Mouse (Mus musculus): ENCODE results near the gene Rwdd1. TPM values are rescaled to one million over a fixed set of nuclear protein-coding genes. Genes with fewer than 3 reads are reported as not detected.

The Rwdd1 gene
- total and polyA plus RNA-seq, 2 experiments: 25.0 to 37.5 TPM

DNA sequence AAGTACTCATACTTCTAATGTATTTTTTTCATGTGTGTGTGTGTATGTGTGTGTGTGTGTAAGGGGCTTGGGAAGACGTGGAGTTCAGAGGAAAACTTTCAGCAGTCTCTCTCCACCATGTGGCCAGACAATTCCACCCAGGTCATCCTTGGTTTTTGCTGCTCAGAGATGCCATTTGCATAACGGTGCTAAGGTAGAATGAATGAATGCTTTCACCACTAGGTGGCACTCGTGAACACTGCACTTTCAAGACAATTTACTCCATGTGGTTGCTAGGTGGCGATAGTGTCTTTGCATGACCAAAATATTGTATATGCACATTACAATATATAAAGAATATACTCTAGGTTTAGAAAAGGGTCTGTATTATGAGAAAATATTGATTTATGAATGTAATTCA is 32.7 kb downstream of the Rwdd1 start:
- no peaks in the 10 kb centered on the region for H3K79me2 ChIP-seq (ENCODE audit: control insufficient read depth, insufficient read depth, low read length)
- H3K27ac ChIP-seq (replicated peaks; ENCODE audit: insufficient read depth, low read depth, low read length): no peak overlapping the region
- WGBS: 13% methylated on average over 4 of the region's 4 CpGs
- TF ChIP-seq CTCF (IDR thresholded peaks at IDR 0.05; ENCODE audit: low read depth, low read length) (peak; percentile 61), POLR2A (IDR thresholded peaks at IDR 0.05; ENCODE audit: extremely low read depth, insufficient read depth, low read length) (no peak)
- H3K4me1 ChIP-seq (ENCODE audit: control insufficient read depth, insufficient read depth, low read length): no peaks in the 10 kb centered on the region
- H3K36me3 ChIP-seq (ENCODE audit: control insufficient read depth, insufficient read depth, low read length): peaks cover 7% of the 10 kb centered on the region; the same call in 1 of the 2 replicates
- no peaks in the 10 kb centered on the region for H3K27me3 ChIP-seq (ENCODE audit: control insufficient read depth, insufficient read depth, low read length)
- peak; percentile 79 for DNase-seq (ENCODE audit: extremely low read depth, low read depth, low spot score)
- H3K4me3 ChIP-seq (ENCODE audit: insufficient read depth, low read depth, low read length): no peak overlapping the region
- H3K9ac ChIP-seq (ENCODE audit: low read depth, low read length): no peak overlapping the region

DNA sequence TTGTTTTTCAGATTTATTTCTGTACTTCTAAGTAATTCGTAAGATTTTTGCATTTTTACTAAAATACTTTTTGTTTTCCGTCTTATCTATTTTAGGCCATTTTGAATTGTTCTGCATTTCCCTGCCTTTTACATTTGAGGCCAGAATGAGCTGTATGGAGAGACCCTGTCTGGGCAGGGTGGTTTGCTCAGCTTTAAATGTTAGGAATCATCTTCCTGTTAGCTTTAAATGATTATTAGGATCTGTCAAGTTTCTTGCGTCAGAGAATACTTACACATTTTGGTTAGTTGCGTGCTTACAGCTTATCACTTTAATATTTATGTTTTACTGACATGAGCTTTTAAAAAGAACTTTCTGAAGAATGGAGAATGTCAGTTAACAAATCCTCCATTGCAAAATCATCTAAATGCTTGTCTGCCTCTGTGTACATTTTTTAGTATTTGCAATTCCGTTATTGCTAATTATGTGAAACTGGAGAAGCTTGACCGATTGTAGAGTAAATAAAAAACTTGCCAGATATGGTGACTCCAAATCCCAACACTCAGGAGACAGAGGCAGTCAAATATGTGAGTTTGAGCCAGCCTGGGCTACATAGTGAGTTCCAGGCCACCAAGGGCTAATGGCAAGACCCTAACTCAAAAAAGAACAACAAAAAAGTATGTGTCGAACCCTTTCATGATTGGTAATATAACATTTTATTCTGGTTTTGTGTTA is 44.5 kb downstream of the Rwdd1 start:
- 87% methylated on average over 7 of the region's 7 CpGs for WGBS
- H3K27ac ChIP-seq (replicated peaks; ENCODE audit: insufficient read depth, low read depth, low read length): no peak overlapping the region

DNA sequence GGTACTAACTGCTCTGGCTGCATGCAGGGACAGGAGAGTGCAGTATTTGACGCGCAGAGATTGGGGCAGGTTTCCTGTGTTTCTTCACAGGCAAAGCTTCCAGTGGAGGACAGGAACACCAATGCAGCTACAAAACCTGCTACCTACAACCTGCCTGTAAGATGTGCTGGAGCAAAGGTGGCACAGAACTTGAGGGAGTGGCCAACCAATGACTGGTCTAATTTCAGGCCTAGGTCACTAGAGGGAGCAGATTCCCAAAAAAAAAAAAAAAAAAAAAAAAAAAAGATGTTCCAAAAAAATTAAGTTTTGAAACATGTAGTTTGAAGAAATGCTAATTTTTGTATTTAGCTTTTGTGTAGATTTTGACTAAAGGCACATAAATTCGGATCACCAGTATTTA is 66.9 kb downstream of the Rwdd1 start:
- H3K36me3 ChIP-seq (ENCODE audit: control insufficient read depth, insufficient read depth, low read length): peaks cover 12% of the 10 kb centered on the region
- H3K9ac ChIP-seq (ENCODE audit: low read depth, low read length): no peak overlapping the region
- H3K79me2 ChIP-seq (ENCODE audit: control insufficient read depth, insufficient read depth, low read length): peaks cover 3% of the 10 kb centered on the region; the same call in 1 of the 2 replicates
- no peak overlapping the region for H3K4me3 ChIP-seq (ENCODE audit: insufficient read depth, low read depth, low read length)
- H3K4me1 ChIP-seq (ENCODE audit: control insufficient read depth, insufficient read depth, low read length): no peaks in the 10 kb centered on the region; the same call in 1 of the 2 replicates
- DNase-seq (ENCODE audit: extremely low read depth, low read depth, low spot score): no peak
- no peak overlapping the region for H3K27ac ChIP-seq (replicated peaks; ENCODE audit: insufficient read depth, low read depth, low read length)
- TF ChIP-seq POLR2A (IDR thresholded peaks at IDR 0.05; ENCODE audit: extremely low read depth, insufficient read depth, low read length) (no peak), CTCF (IDR thresholded peaks at IDR 0.05; ENCODE audit: low read depth, low read length) (0 out of 2 replicates have a peak, but pooled peaks have one; percentile 7)
- 82% methylated on average over 3 of the region's 3 CpGs for WGBS
- H3K27me3 ChIP-seq (ENCODE audit: control insufficient read depth, insufficient read depth, low read length): no peaks in the 10 kb centered on the region

More for the DNA sequence above, 44.5 kb downstream of the Rwdd1 start:
- no peaks in the 10 kb centered on the region for H3K36me3 ChIP-seq (ENCODE audit: control insufficient read depth, insufficient read depth, low read length)
- no peak overlapping the region for H3K9ac ChIP-seq (ENCODE audit: low read depth, low read length)
- H3K27me3 ChIP-seq (ENCODE audit: control insufficient read depth, insufficient read depth, low read length): no peaks in the 10 kb centered on the region
- DNase-seq (ENCODE audit: extremely low read depth, low read depth, low spot score): no peak
- H3K4me1 ChIP-seq (ENCODE audit: control insufficient read depth, insufficient read depth, low read length): no peaks in the 10 kb centered on the region
- no peaks in the 10 kb centered on the region for H3K79me2 ChIP-seq (ENCODE audit: control insufficient read depth, insufficient read depth, low read length)
- H3K4me3 ChIP-seq (ENCODE audit: insufficient read depth, low read depth, low read length): no peak overlapping the region
- TF ChIP-seq POLR2A (IDR thresholded peaks at IDR 0.05; ENCODE audit: extremely low read depth, insufficient read depth, low read length) (no peak), CTCF (IDR thresholded peaks at IDR 0.05; ENCODE audit: low read depth, low read length) (no peak)

DNA sequence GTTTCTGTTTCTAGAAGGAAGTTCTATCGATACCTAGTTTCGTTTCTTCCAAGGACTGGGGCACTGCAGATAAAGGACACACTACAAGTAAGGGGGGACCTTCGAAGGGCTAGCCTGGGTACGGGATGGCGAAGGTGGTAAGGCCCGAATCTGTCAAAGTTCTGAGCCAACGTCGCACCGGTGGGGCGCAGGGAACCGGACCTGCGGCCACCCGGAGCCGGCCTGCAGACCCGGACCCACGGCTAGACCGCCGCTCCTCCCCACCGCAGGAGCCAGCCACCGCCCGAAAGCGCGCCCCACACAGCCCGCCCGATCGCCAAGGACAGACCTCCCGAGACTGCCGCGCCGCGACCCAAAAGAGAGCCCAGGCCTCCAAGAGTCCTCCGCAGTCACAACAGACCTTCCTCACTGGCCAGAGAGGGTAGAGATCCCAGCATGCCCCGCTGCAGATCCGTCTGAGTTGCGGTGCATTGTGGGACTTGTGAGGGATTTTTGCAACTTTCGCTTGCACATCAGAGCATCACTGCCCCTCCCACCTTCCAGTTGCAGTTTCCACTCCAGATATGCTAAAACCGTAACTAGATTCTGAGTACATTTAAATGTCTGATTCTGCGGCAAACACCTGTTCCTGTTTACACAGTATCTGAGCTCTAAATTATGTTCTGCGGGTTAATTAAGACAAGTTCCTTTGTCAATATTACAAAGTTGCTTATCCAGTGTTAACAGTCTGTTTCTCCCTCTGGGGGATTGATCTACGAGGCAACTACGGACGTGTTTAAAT is 68.4 kb downstream of the Rwdd1 start, which contains the start of gene Zup1:
TSS of gene Zup1 (minus strand) at position 467 of the 781 bp plus-strand sequence.
- peak; percentile 52; the same call in 1 of the 2 replicates for TF ChIP-seq POLR2A (IDR thresholded peaks at IDR 0.05; ENCODE audit: extremely low read depth, insufficient read depth, low read length)
- no peak for TF ChIP-seq CTCF (IDR thresholded peaks at IDR 0.05; ENCODE audit: low read depth, low read length)
- Histone ChIP-seq H3K79me2 (ENCODE audit: control insufficient read depth, insufficient read depth, low read length) (peaks cover 3% of the 10 kb centered on the region; the same call in 1 of the 2 replicates), H3K27ac (replicated peaks; ENCODE audit: insufficient read depth, low read depth, low read length) (peak within 1 kb of the TSS; percentile 77), H3K4me1 (ENCODE audit: control insufficient read depth, insufficient read depth, low read length) (no peaks in the 10 kb centered on the region; the same call in 1 of the 2 replicates), H3K9ac (ENCODE audit: low read depth, low read length) (peak within 1 kb of the TSS; percentile 98), H3K36me3 (ENCODE audit: control insufficient read depth, insufficient read depth, low read length) (peaks cover 14% of the 10 kb centered on the region), H3K4me3 (ENCODE audit: insufficient read depth, low read depth, low read length) (peak within 1 kb of the TSS; percentile 98), H3K27me3 (ENCODE audit: control insufficient read depth, insufficient read depth, low read length) (no peaks in the 10 kb centered on the region)
- DNase-seq (ENCODE audit: extremely low read depth, low read depth, low spot score): peak; percentile 84
- WGBS: 3% methylated on average over 42 of the region's 42 CpGs

Other genes with a start within 250 kb of the Rwdd1 start
- 1.1 and 21.5 TPM in 2 replicates for gene Sult3a2, start 232.9 kb downstream of the Rwdd1 start, total RNA-seq (2014; rRNA removed)
- gene Sult3a2, start 232.9 kb downstream of the Rwdd1 start, polyA plus RNA-seq (2012; rRNA removed): 2.2 TPM in 1 of 2 replicates, not detected in the other
- gene Sult3a1, start 161.9 kb downstream of the Rwdd1 start, total RNA-seq (2014; rRNA removed): 78.9 and 564 TPM in 2 replicates
- 4.2 and 15.5 TPM in 2 replicates for gene Sult3a1, start 161.9 kb downstream of the Rwdd1 start, polyA plus RNA-seq (2012; rRNA removed)
- 0.27 and 1.1 TPM in 2 replicates for gene Rsph4a, start 114.5 kb downstream of the Rwdd1 start, total RNA-seq (2014; rRNA removed)
- 0.25 and 0.43 TPM in 2 replicates for gene Rsph4a, start 114.5 kb downstream of the Rwdd1 start, polyA plus RNA-seq (2012; rRNA removed)
- gene Zup1, start 68.4 kb downstream of the Rwdd1 start, total RNA-seq (2014; rRNA removed): 8.0 and 10.8 TPM in 2 replicates
- 2.2 and 2.3 TPM in 2 replicates for gene Zup1, start 68.4 kb downstream of the Rwdd1 start, polyA plus RNA-seq (2012; rRNA removed)
- not detected in 2 replicates for gene Trappc3l, start 18.0 kb upstream of the Rwdd1 start, total RNA-seq (2014; rRNA removed)
- not detected in 2 replicates for gene Trappc3l, start 18.0 kb upstream of the Rwdd1 start, polyA plus RNA-seq (2012; rRNA removed)
- not detected in 2 replicates for gene Calhm4, start 24.7 kb upstream of the Rwdd1 start, total RNA-seq (2014; rRNA removed)
- gene Calhm4, start 24.7 kb upstream of the Rwdd1 start, polyA plus RNA-seq (2012; rRNA removed): not detected in 2 replicates
- gene Calhm5, start 76.9 kb upstream of the Rwdd1 start, total RNA-seq (2014; rRNA removed): 0.13 and 0.18 TPM in 2 replicates
- gene Calhm5, start 76.9 kb upstream of the Rwdd1 start, polyA plus RNA-seq (2012; rRNA removed): 0.01 and 0.04 TPM in 2 replicates
- gene Calhm6, start 108.4 kb upstream of the Rwdd1 start, total RNA-seq (2014; rRNA removed): 2.6 and 5.3 TPM in 2 replicates
- 1.8 and 3.9 TPM in 2 replicates for gene Calhm6, start 108.4 kb upstream of the Rwdd1 start, polyA plus RNA-seq (2012; rRNA removed)
- gene Dse, start 188.1 kb upstream of the Rwdd1 start, total RNA-seq (2014; rRNA removed): 12.5 and 15.2 TPM in 2 replicates
- 1.9 and 4.4 TPM in 2 replicates for gene Dse, start 188.1 kb upstream of the Rwdd1 start, polyA plus RNA-seq (2012; rRNA removed)

Data from liver, adult 2 months (tissue).